Mouse (Mus musculus): ENCODE results near the gene Kdelc2.

Kdelc2 gene

DNA sequence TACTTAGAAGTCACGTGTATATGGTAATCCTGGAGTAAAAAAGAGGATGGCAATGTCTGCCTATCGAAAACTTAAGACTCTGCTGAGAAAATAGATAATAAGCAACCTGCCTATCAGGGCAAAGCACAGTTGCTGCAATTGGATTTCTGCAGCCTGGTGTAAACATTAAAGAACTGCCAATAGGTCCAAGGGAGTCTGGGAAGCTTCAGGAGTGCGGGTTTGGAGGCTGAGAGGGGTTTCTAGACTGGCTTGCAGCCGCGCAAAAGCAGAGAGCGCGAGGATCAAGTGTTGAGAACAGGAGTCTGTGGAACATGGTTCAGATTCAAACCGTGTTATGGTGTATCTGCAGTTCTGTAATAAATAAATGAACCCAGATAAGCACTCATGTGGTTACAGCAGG, 1.0 kb downstream of the Kdelc2 start:
- no peak for DNase-seq (ENCODE audit: extremely low spot score, low spot score)

- no peak for DNase-seq (ENCODE audit: extremely low spot score, low spot score)
These were observed 3.6 kb downstream of the Kdelc2 start for GRCm38 (mm10) chr9:53387431-53387830.

- DNase-seq (ENCODE audit: extremely low spot score, low spot score): no peak
These were observed 5.3 kb downstream of the Kdelc2 start for GRCm38 (mm10) chr9:53389109-53389508.

- no peak for DNase-seq (ENCODE audit: extremely low spot score, low spot score)
These were observed 6.3 kb downstream of the Kdelc2 start for GRCm38 (mm10) chr9:53390136-53390535.

GRCm38 (mm10) chr9:53397685-53398387, 14.0 kb downstream of the Kdelc2 start:
- DNase-seq (ENCODE audit: extremely low spot score, low spot score): no peak

DNA sequence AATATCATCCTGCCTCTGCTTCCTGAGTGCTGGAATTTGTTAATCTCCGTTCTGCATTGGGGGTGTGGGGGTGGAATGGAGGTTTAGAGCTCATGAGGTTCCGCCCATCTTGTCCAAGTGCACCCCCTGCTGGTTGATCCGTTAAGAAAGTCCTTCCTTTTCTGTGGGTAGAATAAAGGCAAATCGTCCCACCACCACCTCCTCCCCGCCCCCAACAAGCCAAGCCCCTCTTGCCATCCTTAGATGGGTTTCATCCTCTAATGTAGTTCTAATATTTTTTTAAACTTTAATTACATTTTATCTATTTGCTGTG, 14.5 kb downstream of the Kdelc2 start:
- peak; percentile 58 for DNase-seq (ENCODE audit: extremely low spot score, low spot score)

DNA sequence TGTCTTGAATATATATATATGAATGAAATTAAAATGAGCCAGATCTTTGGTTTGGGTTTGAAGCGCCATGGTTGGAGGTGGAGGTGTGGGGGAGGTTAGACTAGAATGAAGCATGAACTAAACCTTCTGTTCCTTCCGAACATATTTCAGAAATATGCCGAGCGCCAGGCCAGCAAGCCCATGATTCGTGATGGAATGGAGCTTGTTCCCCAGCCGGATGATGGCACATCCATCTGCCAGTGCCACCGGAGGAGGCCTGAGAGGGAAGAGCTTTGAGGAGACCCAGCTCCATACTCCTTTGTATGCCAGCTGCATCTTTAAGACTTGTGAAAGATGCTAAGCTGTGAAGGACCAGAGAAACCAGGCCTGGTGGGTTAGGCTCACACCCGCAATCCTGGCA, 15.7 kb downstream of the Kdelc2 start:
- DNase-seq (ENCODE audit: extremely low spot score, low spot score): no peak

- no peak for DNase-seq (ENCODE audit: extremely low spot score, low spot score)
These were observed 16.9 kb downstream of the Kdelc2 start for GRCm38 (mm10) chr9:53400696-53401095.

DNA sequence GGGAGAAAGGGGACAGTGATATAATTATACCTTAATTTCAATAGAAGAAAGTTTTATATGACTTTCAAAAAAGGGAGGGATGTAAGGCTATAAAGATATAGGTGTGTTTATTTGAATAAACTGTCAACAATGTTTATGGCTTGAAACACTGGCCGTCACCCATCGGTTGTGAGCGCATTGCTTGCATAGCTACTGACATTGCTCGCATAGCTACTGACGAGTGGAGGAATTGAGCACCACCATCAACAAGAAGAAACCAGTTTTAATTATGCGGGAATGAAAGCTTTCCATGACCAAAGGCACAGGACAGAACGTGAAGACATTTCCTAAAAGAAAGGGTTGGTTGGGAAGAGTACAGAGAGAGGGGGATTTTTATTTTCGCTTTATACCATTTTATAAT, 17.3 kb downstream of the Kdelc2 start:
- DNase-seq (ENCODE audit: extremely low spot score, low spot score): no peak

DNA sequence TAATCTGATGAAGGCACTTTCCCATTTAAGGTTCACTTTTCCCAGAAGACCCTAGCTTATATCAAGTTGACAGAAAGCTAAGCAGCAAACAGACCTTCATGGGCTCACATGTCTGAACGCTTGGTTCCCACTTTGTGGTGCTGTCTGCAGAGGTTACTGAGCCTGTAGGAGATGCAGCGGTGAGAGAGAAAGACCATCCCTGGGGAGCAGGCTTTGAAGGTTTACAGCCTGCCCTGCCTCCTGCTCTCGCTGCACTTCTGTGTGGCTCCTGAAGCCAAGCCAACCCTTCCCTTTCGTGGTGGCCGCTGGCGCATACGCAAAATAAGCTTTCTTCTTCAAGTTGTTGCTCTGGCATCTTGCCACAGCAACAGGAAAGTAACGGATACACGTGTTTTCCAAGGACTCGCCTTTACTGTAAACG, 18.5 kb downstream of the Kdelc2 start, which contains the start of gene 4930550C14Rik:
4930550C14Rik (plus strand) TSS at position 35 of the 421 bp plus-strand sequence.
- no peak for DNase-seq (ENCODE audit: extremely low spot score, low spot score)

DNA sequence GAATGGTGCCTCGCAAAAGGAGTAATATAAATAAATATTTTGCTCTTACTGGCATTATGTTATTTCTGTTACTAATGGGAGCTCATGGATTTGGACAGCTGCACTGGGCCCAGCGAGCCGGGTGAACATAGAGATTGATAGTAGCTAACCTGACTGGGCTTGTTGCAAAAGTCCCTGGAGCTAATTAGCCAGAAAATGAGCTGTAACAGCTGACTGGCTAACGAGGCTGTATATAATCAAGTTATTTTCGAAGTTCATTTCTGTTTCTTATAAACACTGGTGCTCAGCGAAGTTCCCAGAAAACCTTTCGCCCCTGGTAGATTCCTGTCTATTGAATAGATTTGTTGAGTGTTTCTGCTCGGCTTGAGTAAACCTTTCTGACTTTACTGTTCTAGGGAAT, 19.2 kb downstream of the Kdelc2 start:
- no peak for DNase-seq (ENCODE audit: extremely low spot score, low spot score)

DNA sequence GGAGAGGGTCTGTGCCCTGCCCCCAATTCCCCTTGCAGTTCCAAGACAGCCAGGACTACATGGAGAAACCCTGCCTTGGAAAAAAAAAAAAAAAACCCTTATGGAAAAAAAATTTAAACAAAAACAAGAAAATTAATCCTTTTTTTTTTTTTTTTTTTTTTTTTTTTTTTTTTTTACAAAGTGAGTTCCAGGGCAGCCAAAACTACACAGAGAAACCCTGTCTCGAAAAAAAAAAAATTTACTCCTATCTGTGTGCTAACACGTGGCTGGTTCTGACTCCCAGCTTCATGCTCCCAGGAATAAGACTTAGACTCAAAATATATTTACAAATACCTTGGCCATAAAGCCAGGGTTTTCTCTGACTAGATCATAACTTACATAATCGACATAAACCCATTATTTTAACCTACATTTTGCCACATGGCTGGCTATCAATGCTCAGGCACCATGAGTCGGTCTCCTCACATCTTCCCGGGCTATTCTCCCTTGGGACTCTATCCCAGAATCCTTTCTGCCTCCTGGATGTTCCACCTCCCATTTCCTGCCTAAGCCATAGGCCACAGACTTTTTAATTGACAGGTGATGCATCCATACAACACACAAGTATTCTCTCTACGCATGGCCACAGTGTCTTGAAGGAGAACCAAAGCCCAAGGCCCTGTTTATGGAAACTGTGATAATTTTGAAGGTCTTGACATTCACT, 20.4 kb downstream of the Kdelc2 start:
- DNase-seq (ENCODE audit: extremely low spot score, low spot score): no peak

DNA sequence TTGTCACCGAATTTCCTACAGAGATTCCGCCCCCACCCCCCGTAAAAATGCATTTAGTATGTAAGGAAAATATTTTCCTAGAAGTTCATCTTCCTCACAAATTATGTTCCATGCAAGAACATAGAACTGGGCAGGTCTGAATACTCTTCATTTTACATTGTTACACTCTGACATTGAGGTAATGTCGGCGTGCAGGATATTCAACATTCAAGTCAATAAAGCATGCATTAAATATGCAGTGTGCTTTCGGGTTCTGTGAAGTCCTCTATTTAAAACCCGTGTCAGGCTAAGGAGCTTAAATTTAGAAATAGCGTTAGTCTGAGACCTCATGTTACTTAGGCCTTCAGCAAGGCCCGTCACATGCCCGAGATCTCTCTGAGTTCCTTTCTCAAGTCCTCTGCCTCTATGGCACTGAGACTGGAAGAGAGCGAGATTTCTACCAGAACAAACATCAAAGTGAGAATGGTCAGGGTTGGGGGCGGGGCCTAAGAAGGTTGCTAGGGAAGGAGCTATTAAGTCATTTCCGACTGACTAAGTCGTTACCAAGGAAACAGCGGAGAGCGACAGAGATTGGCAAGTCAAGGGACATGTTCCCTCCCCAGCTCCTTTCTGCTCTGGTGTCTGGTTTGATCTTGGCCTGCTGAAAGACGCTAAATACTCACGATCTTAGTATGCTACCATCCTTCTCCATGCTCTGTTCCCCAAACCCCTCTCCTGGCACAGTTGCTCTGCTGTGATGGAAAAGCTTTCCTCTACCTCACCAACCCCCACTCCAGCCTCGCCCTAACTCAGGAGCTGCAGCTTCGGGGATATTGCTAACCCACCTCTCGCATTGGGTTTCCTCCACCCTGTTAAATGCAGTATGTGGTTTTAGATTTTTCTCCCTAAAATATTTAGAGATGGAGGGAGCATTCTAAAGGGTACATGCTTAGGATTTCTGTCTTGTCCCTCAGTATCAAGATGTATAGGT, 21.2 kb downstream of the Kdelc2 start:
- DNase-seq (ENCODE audit: extremely low spot score, low spot score): peak; percentile 81

- no peak for DNase-seq (ENCODE audit: extremely low spot score, low spot score)
These were observed 24.7 kb downstream of the Kdelc2 start for GRCm38 (mm10) chr9:53408548-53408947.

DNA sequence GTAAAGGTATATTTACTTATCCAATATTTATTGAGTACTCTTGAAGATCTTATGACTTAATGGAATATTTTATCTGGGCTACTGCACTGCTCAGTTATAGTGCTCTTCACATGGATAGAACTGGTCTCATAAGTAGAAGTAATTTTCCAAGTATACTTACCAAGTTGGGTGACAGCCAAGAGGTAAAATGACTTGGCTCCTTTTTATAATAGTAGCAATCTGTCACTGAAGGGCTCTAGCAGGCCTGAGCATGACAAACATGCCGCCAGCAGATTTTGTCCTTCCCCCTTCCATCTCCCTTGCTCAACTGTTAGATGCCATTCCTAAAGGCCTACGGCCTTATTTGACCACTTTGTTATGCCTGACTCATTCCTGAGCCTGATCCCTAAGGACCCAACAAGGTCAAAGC, 25.1 kb downstream of the Kdelc2 start:
- DNase-seq (ENCODE audit: extremely low spot score, low spot score): no peak

DNA sequence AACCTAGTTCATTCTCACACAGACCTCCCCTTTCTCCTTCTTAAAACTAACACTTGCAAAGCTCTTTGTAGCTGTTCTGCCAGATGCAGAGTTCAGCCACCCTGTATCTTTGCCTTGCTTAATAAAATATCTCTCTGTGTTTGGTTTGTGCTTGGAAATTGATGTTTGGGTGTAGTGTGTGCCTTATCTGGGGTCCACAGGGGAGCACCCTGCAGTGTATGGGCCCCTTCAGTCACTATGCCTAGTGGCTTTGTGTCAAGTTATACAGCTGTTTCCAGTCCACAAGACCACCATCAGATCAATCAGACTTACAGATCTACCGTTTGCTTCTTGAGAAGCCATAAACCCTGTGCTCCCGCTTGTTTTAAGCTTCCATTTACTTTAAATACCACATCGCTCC, 25.6 kb downstream of the Kdelc2 start:
- DNase-seq (ENCODE audit: extremely low spot score, low spot score): no peak

- no peak for DNase-seq (ENCODE audit: extremely low spot score, low spot score)
These were observed 38.5 kb downstream of the Kdelc2 start for GRCm38 (mm10) chr9:53422133-53422896.

DNA sequence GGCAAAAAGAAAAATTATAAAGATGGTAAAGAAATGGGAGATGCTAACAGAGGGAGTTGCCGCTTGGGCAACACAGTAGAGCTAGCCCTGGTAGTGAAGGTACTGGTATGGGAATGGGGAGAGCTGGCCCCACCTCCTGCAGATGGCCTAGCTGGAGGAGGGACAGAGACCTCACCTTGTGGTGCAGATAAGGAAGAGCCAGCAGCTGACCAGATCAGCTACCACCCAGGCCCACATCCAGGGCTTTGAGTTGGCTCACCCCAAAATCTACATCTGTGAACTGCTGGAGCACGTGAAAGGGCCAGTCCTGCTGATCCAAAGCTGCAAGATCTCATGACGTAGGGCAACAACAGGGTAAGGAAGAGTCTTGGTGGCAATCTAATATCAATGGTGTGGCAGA, 42.9 kb downstream of the Kdelc2 start:
- DNase-seq (ENCODE audit: extremely low spot score, low spot score): no peak

GRCm38 (mm10) chr9:53427638-53428037, 43.8 kb downstream of the Kdelc2 start:
- no peak for DNase-seq (ENCODE audit: extremely low spot score, low spot score)

- no peak for DNase-seq (ENCODE audit: extremely low spot score, low spot score)
These were observed 52.2 kb downstream of the Kdelc2 start for GRCm38 (mm10) chr9:53435830-53436570.

Data from neural tube, embryonic 10.5 days (tissue).